Mouse (Mus musculus): Measurements from ENCODE around the gene Ccdc183. TPM values are rescaled to one million over a fixed set of nuclear protein-coding genes. Genes with fewer than 3 reads are reported as not detected.

Ccdc183 gene
- 0.19 TPM in 2 replicates for polyA plus RNA-seq (2016; fragmentation: Nextera tagmentation; extraction: Ambion mirVana)

DNA sequence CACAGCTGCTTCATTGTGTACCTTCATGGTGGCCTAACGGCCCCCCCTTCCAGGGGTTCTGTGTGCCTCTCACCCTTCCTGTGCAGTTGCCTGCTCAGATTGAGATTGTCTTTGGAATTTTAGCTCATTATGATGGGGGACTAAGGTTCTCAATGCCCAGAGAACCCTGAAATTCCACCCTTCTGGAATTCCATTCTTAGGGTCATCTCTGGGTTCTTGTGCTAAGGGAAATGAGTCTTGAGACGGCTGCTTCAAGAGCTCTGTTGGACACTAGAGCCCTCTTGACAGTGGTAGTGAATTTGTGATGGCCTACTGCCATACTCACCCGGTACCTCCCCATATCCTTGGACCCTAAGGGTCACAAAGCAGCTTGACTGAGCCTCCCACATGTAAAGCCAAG, at the start of gene Ccdc183:
Ccdc183 (minus strand) TSS at position 101 of the 400 bp plus-strand sequence.
- Histone ChIP-seq H3K27me3 (peaks cover 58% of the 10 kb centered on the region), H3K4me2 (replicated peaks) (no peak within 1 kb of the TSS), H3K27ac (no peak within 1 kb of the TSS), H3K4me3 (no peak within 1 kb of the TSS), H3K9ac (no peak within 1 kb of the TSS), H3K36me3 (no peaks in the 10 kb centered on the region), H3K9me3 (no peaks in the 10 kb centered on the region), H3K4me1 (peaks cover 18% of the 10 kb centered on the region)
- 79% methylated on average over 3 of the region's 3 CpGs for WGBS
- ATAC-seq (ENCODE audit: insufficient number of reproducible peaks, insufficient read depth, low FRiP score, low TSS enrichment) = no peak

- Histone ChIP-seq H3K27me3 (no peaks in the 10 kb centered on the region), H3K36me3 (no peaks in the 10 kb centered on the region), H3K4me3 (no peak overlapping the region), H3K4me2 (replicated peaks) (no peak overlapping the region), H3K9ac (no peak overlapping the region), H3K9me3 (no peaks in the 10 kb centered on the region), H3K4me1 (no peaks in the 10 kb centered on the region), H3K27ac (no peak overlapping the region)
- 70% methylated on average over 1 of the region's 1 CpGs for WGBS
- no peak for ATAC-seq (ENCODE audit: insufficient number of reproducible peaks, insufficient read depth, low FRiP score, low TSS enrichment)
These were observed 49.0 kb upstream of the Ccdc183 start for GRCm38 (mm10) chr2:25666516-25666915.

DNA sequence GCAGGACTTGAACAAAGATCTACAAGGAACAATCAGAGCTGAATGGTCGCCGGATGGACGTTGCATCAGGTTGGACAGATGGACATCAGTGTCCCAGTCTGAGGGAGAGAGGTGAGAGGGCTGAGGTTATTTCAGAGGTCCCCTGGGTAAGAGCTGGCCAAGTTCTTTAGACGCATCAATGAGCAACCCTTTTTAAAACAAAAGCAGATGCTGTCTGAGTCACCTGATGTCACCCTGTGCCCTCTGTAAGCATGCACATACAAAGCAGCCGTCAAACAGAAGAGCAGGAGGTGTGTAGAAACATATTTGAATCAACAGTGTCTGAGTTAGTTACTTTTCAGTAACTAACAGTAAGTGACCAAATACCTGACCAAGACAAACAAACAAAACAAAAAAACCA, 46.6 kb upstream of the Ccdc183 start:
- H3K27me3 ChIP-seq = no peaks in the 10 kb centered on the region
- H3K4me1 ChIP-seq = no peaks in the 10 kb centered on the region
- no peak overlapping the region for H3K4me3 ChIP-seq
- 62% methylated on average over 5 of the region's 5 CpGs for WGBS
- H3K9ac ChIP-seq = no peak overlapping the region
- no peaks in the 10 kb centered on the region for H3K36me3 ChIP-seq
- no peak overlapping the region for H3K27ac ChIP-seq
- no peak for ATAC-seq (ENCODE audit: insufficient number of reproducible peaks, insufficient read depth, low FRiP score, low TSS enrichment)
- no peaks in the 10 kb centered on the region for H3K9me3 ChIP-seq
- H3K4me2 ChIP-seq (replicated peaks) = no peak overlapping the region

GRCm38 (mm10) chr2:25663511-25663910, 46.0 kb upstream of the Ccdc183 start:
- H3K9ac ChIP-seq = no peak overlapping the region
- H3K36me3 ChIP-seq = no peaks in the 10 kb centered on the region
- no peaks in the 10 kb centered on the region for H3K27me3 ChIP-seq
- H3K27ac ChIP-seq = no peak overlapping the region
- H3K4me2 ChIP-seq (replicated peaks) = no peak overlapping the region
- no peak for ATAC-seq (ENCODE audit: insufficient number of reproducible peaks, insufficient read depth, low FRiP score, low TSS enrichment)
- H3K4me1 ChIP-seq = no peaks in the 10 kb centered on the region
- H3K4me3 ChIP-seq = no peak overlapping the region
- H3K9me3 ChIP-seq = no peaks in the 10 kb centered on the region
- 72% methylated on average over 1 of the region's 1 CpGs for WGBS

DNA sequence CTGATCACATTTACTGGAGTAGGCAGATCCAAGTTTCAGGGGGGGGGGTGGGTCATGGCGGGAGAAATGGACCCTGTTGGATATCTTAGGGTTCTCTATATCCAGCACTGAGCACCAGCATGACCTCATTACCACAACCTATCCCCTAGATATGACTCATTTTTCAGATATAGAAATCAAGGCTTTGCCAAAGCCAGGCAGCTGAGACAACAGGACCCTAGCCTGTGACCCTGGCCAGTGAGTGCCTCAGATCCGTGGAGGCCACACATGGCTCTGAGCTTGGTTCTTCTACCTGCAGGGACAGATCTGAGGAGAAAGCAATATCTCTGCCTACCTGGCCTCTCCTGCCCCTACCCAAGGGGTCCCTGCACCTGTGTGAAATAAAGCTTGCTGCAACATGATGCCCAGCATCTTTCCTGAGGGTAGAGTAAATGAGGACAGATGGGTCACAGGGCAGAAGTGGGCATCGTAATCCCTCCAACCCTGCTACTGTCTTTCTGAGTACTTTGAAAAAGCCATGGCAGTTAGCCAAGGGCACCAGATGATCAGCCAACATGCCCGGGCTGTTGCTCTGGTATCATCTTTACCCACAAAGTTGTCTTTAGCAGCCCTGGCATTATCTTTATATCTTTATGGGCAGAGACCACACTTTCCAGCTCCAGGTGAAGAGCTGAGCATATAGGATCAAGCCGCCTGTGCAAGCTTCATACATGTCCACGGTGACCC, 43.9 kb upstream of the Ccdc183 start:
- Histone ChIP-seq H3K4me1 (no peaks in the 10 kb centered on the region), H3K27ac (no peak overlapping the region), H3K36me3 (no peaks in the 10 kb centered on the region), H3K9me3 (no peaks in the 10 kb centered on the region), H3K4me2 (replicated peaks) (no peak overlapping the region), H3K9ac (no peak overlapping the region), H3K4me3 (no peak overlapping the region), H3K27me3 (no peaks in the 10 kb centered on the region)
- WGBS = 86% methylated on average over 6 of the region's 6 CpGs
- no peak for ATAC-seq (ENCODE audit: insufficient number of reproducible peaks, insufficient read depth, low FRiP score, low TSS enrichment)

- Histone ChIP-seq H3K4me3 (no peak overlapping the region), H3K4me1 (no peaks in the 10 kb centered on the region), H3K36me3 (no peaks in the 10 kb centered on the region), H3K27ac (no peak overlapping the region), H3K27me3 (no peaks in the 10 kb centered on the region), H3K4me2 (replicated peaks) (no peak overlapping the region), H3K9ac (no peak overlapping the region), H3K9me3 (no peaks in the 10 kb centered on the region)
- WGBS = 79% methylated on average over 8 of the region's 8 CpGs
- ATAC-seq (ENCODE audit: insufficient number of reproducible peaks, insufficient read depth, low FRiP score, low TSS enrichment) = no peak
These were observed 42.8 kb upstream of the Ccdc183 start for GRCm38 (mm10) chr2:25660279-25660678.

DNA sequence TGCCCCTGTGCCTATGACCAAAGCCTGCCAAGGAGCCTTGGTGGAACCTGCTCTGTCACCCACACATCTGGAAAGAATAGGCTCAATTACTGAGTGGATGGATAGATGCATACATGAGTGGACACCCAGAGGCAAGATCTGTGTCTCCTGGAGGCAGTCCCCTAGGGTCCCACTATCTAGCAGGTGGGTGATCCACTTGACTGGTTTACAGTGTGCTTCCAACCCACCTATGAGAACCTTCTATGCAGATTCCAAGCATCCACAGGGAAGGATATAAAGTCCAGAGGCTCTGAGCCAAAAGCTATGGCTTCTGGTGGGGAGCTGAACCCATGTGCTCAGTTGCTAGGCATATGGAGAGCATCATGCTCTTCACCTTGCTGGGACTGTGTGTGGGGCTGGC, 40.2 kb upstream of the Ccdc183 start, which contains the start of gene Lcn5:
Lcn5 (plus strand) TSS at position 301 of the 400 bp plus-strand sequence.
- H3K4me2 ChIP-seq (replicated peaks) = no peak within 1 kb of the TSS
- no peak within 1 kb of the TSS for H3K4me3 ChIP-seq
- H3K36me3 ChIP-seq = no peaks in the 10 kb centered on the region
- H3K9ac ChIP-seq = no peak within 1 kb of the TSS
- no peak within 1 kb of the TSS for H3K27ac ChIP-seq
- no peaks in the 10 kb centered on the region for H3K4me1 ChIP-seq
- H3K27me3 ChIP-seq = no peaks in the 10 kb centered on the region
- no peak for ATAC-seq (ENCODE audit: insufficient number of reproducible peaks, insufficient read depth, low FRiP score, low TSS enrichment)
- no peaks in the 10 kb centered on the region for H3K9me3 ChIP-seq

DNA sequence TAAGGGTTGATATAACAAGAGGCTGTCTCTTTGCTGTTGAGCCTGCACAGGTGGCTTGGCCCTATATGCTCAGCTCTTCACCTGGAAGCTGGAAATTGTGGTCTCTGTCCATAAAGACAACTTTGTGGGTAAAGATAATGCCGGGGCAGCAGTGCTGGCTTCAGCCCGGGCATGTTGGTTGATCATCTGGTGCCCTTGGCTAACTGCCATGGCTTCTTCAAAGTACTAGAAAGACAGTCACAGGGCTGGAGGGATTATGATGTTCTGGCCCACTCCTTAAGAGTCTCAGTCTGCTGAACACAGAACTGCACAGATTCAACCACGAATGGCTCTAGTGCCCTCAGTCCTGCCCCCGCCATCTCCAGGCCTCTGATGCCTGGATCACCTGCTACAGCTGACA, 39.8 kb upstream of the Ccdc183 start:
- H3K9ac ChIP-seq = no peak overlapping the region
- no peaks in the 10 kb centered on the region for H3K9me3 ChIP-seq
- no peaks in the 10 kb centered on the region for H3K27me3 ChIP-seq
- H3K36me3 ChIP-seq = no peaks in the 10 kb centered on the region
- no peaks in the 10 kb centered on the region for H3K4me1 ChIP-seq
- H3K4me3 ChIP-seq = no peak overlapping the region
- ATAC-seq (ENCODE audit: insufficient number of reproducible peaks, insufficient read depth, low FRiP score, low TSS enrichment) = no peak
- H3K4me2 ChIP-seq (replicated peaks) = no peak overlapping the region
- WGBS = 84% methylated on average over 4 of the region's 4 CpGs
- no peak overlapping the region for H3K27ac ChIP-seq

DNA sequence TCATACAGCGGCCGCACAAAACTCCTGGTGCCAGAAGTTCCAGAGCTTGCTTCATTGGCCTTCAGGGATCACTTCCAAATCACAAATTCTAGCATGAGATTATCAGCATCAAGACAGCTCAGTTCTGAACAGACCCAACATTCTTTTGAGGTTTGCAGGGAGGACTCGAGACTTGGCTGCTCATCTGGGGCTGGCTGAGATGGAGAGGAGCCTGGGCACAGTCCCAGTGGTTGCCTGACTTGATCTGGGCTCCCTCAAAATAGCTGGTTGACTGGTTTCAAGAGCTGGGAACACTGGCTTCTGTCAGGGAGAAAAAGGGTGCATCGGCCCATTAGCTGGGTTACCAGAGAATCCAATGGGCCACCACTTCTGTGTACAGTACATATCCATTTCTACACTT, 39.2 kb upstream of the Ccdc183 start:
- no peaks in the 10 kb centered on the region for H3K27me3 ChIP-seq
- WGBS = 84% methylated on average over 4 of the region's 4 CpGs

DNA sequence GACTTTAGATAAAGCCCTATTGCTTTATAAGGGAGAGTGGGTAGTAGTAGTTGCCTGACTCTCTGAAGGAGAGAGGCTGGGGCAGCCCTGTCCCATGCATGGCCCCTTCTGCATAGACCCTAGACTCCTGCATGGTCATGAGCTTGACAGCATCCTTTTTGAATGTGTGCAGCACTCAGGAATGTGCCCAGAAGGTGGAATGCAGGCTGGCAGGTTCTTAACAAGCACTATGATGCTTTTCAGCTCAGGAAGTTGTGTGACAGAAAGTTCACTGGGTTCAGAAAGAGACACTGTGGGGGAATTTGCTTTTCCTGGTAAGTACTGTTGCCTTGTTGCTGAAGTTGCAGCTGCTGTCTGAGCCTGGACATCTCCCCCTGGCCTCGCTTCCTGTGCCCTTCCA, 37.0 kb upstream of the Ccdc183 start:
- Histone ChIP-seq H3K4me2 (replicated peaks) (no peak overlapping the region), H3K27ac (no peak overlapping the region), H3K9me3 (no peaks in the 10 kb centered on the region), H3K27me3 (no peaks in the 10 kb centered on the region), H3K36me3 (no peaks in the 10 kb centered on the region), H3K4me1 (no peaks in the 10 kb centered on the region), H3K9ac (no peak overlapping the region), H3K4me3 (no peak overlapping the region)
- WGBS = 24% methylated on average over 1 of the region's 1 CpGs
- no peak for ATAC-seq (ENCODE audit: insufficient number of reproducible peaks, insufficient read depth, low FRiP score, low TSS enrichment)

More for the DNA sequence above, 39.2 kb upstream of the Ccdc183 start:
- Histone ChIP-seq H3K9me3 (no peaks in the 10 kb centered on the region), H3K4me3 (no peak overlapping the region), H3K9ac (no peak overlapping the region), H3K36me3 (no peaks in the 10 kb centered on the region), H3K27ac (no peak overlapping the region), H3K4me2 (replicated peaks) (no peak overlapping the region), H3K4me1 (no peaks in the 10 kb centered on the region)
- no peak for ATAC-seq (ENCODE audit: insufficient number of reproducible peaks, insufficient read depth, low FRiP score, low TSS enrichment)

DNA sequence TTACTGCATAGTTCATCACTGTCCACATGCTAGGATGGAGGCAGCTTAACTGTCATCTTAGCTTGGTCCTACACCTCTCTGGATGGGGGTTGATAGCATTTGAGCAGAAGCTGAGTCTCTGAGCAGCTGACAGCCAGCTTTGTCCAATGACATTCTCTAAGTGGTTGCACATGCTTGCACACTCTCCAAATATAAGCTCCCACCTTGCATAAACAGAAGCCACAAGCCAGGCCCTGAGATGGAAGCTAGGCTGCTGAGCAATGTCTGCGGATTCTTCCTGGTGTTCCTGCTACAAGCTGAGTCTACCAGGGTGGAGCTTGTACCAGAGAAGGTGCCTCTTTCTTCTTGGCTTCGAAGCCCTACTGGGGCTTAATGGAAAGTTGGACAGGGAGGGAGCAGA, 35.4 kb upstream of the Ccdc183 start, which contains the start of gene Lcn8:
Lcn8 (plus strand) TSS at position 219 of the 400 bp plus-strand sequence.
- no peak within 1 kb of the TSS for H3K9ac ChIP-seq
- ATAC-seq (ENCODE audit: insufficient number of reproducible peaks, insufficient read depth, low FRiP score, low TSS enrichment) = no peak
- H3K27ac ChIP-seq = no peak within 1 kb of the TSS
- H3K9me3 ChIP-seq = no peaks in the 10 kb centered on the region
- no peak within 1 kb of the TSS for H3K4me3 ChIP-seq
- WGBS = 75% methylated on average over 2 of the region's 2 CpGs
- H3K36me3 ChIP-seq = no peaks in the 10 kb centered on the region
- H3K4me1 ChIP-seq = no peaks in the 10 kb centered on the region
- H3K27me3 ChIP-seq = no peaks in the 10 kb centered on the region
- H3K4me2 ChIP-seq (replicated peaks) = no peak within 1 kb of the TSS

DNA sequence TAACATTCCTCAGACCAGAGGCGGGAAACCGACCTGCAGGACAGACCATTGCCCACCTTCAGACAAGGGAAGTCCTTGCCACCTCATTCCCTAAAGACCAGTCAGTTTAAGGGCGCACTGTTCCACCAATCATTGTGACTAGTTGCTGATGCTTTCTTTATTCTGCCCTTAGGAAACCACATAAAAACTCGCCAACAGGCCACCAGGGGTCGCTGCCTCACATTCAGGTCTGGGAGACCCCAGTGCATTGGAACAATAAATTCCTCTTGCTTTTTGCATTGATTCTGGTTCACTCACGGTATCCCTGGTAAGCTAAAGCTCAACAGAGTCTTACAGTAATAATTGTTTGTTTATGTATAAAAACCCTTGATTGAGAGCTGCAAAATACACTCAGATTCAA, 22.4 kb upstream of the Ccdc183 start:
- no peaks in the 10 kb centered on the region for H3K4me1 ChIP-seq
- 16% methylated on average over 6 of the region's 6 CpGs for WGBS
- H3K9ac ChIP-seq = no peak overlapping the region
- H3K27ac ChIP-seq = no peak overlapping the region
- H3K27me3 ChIP-seq = no peaks in the 10 kb centered on the region
- H3K9me3 ChIP-seq = no peaks in the 10 kb centered on the region
- no peak overlapping the region for H3K4me3 ChIP-seq
- no peaks in the 10 kb centered on the region for H3K36me3 ChIP-seq
- ATAC-seq (ENCODE audit: insufficient number of reproducible peaks, insufficient read depth, low FRiP score, low TSS enrichment) = no peak
- no peak overlapping the region for H3K4me2 ChIP-seq (replicated peaks)
